Mouse (Mus musculus) activated CD4-positive, CD25-positive, alpha-beta regulatory T cell, adult 4 months (primary cell): ENCODE data around the gene Arrdc2. TPM values are rescaled to one million over a fixed set of nuclear protein-coding genes. Genes with fewer than 3 reads are reported as not detected.

Experiments used
- ATAC-seq: one replicate; pipeline ENCODE4 v1.8.0; 2017
- polyA plus RNA-seq, 2 experiments: library from polyadenylated mRNA; unstranded; fragments of 100-300 nt; shearing (Covaris generic); gene quantifications; one replicate each; pipeline ENCODE4 v1.2.1; 2017

Arrdc2 gene
- polyA plus RNA-seq, 2 experiments from 2014 or later = 3.0 to 6.7 TPM

DNA sequence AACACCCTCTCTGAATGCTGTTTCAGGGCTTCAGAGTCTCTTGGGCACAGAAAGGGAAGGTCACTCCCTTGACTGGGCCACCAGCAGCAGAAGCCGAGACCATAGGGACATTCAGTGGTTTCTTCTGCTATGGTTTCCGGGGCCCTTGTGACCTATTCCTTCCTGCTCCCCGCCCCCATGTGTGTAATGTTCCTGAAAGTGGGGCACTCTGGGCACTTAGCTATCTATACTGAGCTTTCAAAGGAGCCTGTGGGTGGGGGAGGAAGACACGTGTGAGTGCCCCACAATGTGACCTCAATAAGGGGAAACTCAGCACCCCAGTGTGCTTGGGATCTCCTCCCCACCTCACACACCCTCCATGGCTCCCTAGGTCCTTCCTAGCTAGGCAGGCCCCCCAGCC is 33.0 kb downstream of the Arrdc2 start:
- peak; percentile 51 for ATAC-seq

- peak; percentile 36 for ATAC-seq
Measured at GRCm38 (mm10) chr8:70804481-70805206, 34.9 kb downstream of the Arrdc2 start, which contains the start of gene Mast3. Mast3 (minus strand) TSS chr8:70805054.

GRCm38 (mm10) chr8:70803761-70804480 is 35.6 kb downstream of the Arrdc2 start:
- no peak for ATAC-seq

GRCm38 (mm10) chr8:70802786-70803510 is 36.6 kb downstream of the Arrdc2 start:
- ATAC-seq = no peak

GRCm38 (mm10) chr8:70801830-70802229 is 37.7 kb downstream of the Arrdc2 start:
- no peak for ATAC-seq

- no peak for ATAC-seq
Measured at GRCm38 (mm10) chr8:70801156-70801555, 38.4 kb downstream of the Arrdc2 start.

- ATAC-seq = no peak
Measured at GRCm38 (mm10) chr8:70800648-70801047, 38.9 kb downstream of the Arrdc2 start.

- ATAC-seq = no peak
Measured at GRCm38 (mm10) chr8:70798281-70798680, 41.2 kb downstream of the Arrdc2 start.

GRCm38 (mm10) chr8:70797081-70798070 is 42.1 kb downstream of the Arrdc2 start:
- ATAC-seq = peak; percentile 55

GRCm38 (mm10) chr8:70796403-70797080 is 43.0 kb downstream of the Arrdc2 start:
- no peak for ATAC-seq

DNA sequence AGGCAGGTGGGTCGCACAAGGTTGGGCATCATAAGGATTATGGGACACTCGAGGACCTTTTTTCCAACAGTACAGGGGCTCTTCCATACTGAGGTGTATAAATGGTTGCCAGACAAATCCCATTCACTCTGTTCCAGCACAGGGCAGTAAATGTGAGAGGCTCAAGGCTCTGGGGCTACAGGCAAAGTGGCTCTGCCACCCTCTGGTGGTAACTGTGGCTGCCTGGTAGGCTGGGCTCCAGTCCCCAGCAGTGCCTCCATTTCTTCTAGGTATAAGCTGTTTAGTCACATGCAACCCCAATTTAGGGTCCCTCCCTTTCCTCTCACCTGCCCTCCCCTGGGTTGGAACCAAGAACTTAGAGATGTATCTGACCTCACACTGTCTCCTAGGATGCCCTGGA is 44.1 kb downstream of the Arrdc2 start:
- ATAC-seq = no peak

GRCm38 (mm10) chr8:70794215-70794614 is 45.3 kb downstream of the Arrdc2 start:
- no peak for ATAC-seq

DNA sequence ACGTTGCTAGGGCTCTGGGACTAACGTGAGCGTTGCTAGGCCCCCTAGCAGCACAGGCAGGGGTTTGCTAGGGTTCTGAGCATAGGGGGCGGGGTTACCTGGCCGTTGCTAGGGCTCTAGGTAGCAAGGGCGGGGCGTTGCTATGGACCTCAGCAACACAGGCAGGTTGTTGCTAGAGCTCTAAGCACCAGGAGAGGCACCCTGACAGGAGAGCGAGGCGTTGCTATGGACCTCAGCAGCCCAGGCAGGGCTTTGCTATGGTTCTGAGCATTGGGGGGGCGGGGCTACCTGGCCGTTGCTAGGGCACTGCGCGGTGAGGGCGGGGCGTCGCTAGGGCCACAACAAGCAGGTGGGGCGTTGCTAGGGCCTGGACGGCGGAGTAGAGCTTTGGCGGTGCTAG is 46.8 kb downstream of the Arrdc2 start:
- ATAC-seq = peak; percentile 31

- peak; percentile 74 for ATAC-seq
Measured at GRCm38 (mm10) chr8:70791975-70792691, 47.4 kb downstream of the Arrdc2 start.

DNA sequence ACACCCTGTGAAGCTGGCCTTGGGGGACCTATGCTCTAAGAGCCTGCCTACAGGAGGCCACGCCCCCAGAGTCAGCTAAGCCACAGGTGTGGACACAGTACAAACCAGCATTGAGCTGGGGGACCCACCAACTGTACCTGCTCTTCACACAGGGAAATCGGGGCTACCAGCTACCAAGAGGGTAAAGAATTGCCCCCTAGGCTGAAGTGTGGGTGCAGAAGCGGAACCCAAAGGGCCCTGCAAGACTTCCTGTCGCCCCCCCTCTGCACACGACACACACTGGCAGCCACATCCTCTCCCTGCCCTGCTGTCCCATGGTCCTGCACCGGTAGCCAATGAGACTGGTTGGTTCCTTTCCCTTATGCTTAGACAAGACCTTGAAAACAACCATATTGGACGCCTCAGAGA is 48.2 kb downstream of the Arrdc2 start:
- peak; percentile 74 for ATAC-seq

DNA sequence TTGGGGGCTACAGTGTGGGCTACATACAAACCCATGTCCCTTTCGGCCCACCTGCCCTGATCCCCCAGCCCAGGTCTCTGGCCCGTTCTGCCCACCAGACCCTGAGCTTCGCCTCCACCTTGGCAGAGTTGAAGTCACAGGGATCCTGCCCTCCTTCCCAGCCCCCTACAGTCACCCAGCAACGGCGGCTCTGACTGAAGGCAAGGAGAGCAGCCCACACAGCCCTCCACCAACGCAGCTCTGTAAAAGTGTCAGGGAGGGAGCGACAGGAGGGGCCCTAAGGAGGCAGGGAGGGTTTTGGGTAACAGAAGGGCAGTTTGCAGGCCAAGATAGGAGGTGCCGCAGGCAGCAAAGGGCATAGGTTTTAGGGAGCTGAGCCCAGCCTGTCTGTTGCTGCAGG is 48.7 kb downstream of the Arrdc2 start:
- no peak for ATAC-seq

DNA sequence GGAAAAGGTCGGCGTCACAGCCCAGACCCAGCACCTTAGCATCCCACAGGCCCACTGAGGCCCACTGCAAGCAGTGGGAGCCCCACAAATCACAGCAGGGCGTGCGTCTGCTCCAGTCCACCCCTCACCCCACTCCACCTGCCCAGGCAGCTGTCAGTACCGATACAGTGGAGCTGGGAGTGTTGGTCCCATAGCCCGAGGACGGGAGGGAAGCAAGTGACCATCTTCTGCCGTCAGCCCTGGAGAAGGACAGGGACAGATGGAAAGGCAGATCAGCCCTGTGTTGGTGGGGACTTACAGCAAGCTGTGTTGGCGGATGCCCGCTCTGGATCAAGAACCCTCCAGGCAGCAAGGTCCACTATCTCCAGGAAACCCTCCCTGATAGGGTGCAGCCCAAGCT is 50.5 kb downstream of the Arrdc2 start:
- ATAC-seq = no peak

DNA sequence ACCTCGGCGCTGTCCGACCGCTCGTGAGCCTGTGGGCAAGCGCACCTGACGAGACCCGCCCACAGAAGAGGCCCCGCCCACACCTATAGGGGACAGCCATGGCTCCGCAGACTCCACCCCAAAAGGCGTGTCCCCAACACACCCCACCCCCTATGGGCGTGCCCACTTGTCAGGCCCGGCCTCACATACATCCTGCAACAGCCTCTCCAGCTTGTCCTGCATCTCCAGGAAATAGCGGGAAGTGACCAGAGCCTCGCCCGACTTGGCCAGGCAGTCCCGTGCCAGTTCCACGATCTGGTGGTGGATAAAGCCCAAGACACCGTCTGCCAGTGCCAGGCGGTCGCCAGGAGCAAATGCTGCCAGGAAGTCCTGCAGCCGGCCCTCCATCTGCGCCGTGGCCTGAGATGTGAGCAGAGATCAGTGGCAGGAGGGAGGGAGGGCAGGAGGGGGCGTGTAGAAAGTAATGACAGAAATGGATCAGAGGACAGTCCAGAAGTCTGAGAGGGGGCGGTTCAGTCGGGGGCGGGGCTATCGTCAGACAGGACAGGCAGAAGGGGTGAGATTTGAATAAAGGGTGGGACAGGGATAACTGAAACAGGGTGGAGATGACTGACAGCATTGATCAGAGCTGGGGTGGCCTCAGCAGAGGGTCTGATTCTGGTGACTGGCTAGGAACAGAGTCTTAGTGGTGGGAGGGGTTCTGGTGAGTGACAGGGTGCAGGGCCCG is 51.4 kb downstream of the Arrdc2 start:
- ATAC-seq = no peak

DNA sequence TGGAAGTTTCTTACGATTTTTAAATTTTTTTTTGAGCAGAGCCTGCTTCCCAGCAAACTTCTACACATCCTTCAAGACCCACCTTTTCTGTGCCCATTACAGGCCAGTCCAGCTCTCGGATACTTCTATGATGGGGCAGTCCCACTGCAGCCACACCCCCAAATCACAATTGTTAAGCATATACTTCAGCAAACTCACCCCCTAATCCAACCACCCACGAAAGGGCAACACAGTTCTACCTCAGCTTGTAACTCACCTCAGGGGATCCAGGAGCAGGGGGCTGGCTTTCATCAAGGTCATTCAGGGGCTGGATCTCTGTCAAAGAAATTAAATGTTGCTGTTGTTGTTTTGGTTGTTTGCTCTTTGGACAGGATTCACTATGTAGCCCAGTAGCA is 52.5 kb downstream of the Arrdc2 start:
- ATAC-seq = no peak
